Mouse (Mus musculus): ENCODE data around the gene Anapc2. TPM values are rescaled to one million over a fixed set of nuclear protein-coding genes. Genes with fewer than 3 reads are reported as not detected.
"Not testable (repeated sequence)": the region's sequence is repeated elsewhere in the genome, so short reads cannot be mapped to it uniquely, and the experiment has no call there.

The Anapc2 gene
- total RNA-seq, 1 experiment from 2014 or later = 53.1 TPM

DNA sequence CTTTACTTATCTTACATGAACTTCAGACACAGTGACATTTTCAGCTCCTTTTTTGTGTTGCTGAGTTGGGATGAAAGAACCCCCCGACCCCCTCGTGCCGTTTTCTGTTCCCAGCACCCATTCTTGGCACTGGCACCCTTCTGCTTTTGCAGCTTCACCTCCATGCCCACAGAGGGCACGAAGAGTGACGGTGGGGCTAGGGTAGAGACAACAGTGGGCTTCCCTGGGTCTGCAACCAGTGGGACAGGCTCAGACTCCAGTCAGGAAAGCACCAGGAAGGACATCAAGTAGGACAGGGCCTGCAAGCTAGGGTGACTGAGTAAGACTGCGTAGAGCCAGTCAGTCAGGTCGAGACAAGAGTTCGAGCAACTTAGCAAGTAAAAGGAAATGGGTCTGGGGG, 32.0 kb upstream of the Anapc2 start:
- ATAC-seq (replicated peaks; ENCODE audit: low read depth, poor library complexity, severe bottlenecking) = 0 out of 2 replicates have a peak, but pooled peaks have one; percentile 3

DNA sequence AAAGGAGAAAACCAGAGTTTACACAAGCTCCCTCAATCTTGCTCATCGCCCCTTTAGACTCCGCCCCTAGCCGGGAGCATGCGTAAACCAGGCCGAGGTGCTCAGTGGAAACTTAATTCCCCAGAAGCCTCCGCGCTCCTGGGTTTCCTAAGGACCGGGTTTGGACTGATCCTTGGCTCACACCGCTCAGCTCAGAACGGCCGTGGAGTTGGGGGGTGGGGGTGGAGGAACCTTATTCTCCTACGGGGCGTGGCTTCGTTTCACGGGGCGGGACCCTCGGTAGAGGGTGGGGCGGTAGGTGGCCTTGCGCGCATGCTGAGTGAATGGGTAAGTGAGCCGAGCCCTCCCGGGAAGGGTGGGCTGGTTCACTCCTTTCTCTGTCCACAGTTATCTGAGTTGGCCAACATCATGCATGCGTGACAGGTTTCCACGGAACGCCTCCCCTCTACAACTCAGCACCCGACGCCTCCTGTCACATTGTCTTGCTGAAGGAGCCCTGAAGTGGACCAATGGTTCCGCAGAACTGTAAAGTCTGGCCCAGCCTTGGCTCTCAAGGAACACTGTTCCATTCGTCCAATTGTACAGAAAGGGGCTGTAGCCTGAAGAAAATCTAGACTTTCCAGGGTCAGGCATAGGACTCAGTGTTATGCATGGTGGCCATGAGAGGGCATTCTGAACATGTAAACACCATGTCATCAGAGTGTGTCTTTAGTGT, 31.4 kb upstream of the Anapc2 start:
- ATAC-seq (replicated peaks; ENCODE audit: low read depth, poor library complexity, severe bottlenecking) = peak; percentile 71

DNA sequence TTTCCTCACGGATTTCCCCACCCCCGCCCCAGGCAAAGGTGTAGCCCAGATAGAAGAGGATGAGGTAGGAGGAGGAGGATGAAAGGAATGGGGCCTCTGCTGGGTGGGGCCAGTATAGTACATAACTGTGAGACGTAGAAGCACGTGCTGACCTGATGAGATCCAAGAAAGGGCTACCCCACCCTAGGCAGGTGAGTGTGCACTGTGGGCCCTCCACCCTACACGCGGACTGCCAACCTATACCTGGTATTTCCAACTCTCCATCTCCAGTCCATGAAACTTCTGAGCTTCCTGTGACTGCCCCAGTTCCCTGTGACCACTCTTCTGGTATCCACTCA, 30.9 kb upstream of the Anapc2 start:
- ATAC-seq (replicated peaks; ENCODE audit: low read depth, poor library complexity, severe bottlenecking) = no peak

DNA sequence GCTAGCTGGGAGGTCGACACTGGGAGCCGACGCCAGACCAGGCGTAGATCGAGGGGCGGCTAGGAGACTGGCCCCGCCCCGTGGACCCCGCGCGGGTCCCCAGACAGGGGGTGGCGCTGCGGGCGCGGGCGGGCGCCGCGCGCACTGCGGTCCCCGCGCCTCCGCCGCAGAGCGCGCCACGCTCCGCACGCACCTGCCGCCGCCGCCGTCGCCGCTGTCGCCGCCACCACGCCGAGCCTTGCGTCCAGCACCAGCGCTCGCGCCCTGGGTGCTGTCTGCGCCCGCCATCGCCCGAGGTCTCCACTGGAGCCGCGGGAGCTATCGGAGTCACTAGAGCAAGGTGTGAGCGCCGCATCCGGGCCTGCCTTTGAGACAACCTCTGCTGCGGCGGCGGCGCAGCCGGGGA, 30.2 kb upstream of the Anapc2 start, which contains the start of the genes Rnf208 and Cysrt1:
TSS of gene Rnf208 (plus strand) at position 155 of the 406 bp plus-strand sequence.
TSS of gene Cysrt1 (minus strand) at position 352 of the 406 bp plus-strand sequence.
- ATAC-seq (replicated peaks; ENCODE audit: low read depth, poor library complexity, severe bottlenecking) = no peak

DNA sequence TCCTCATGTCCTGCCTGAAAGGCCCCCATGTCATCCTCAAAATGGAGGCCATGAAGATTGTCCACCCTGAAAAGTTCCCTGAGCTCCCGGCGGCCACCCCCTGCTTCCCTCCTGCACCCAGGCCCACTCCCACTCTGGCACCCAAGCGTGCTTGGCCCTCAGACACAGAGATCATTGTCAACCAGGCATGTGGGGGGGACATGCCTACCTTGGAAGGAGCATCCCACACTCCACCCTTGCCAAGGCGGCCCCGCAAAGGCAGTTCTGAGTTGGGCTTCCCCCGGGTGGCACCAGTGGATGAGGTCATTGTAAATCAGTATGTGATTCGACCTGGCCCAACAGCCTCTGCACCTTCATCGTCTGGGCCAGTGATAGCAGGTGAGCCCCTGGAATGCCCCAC, 28.9 kb upstream of the Anapc2 start:
- ATAC-seq (replicated peaks; ENCODE audit: low read depth, poor library complexity, severe bottlenecking) = no peak

DNA sequence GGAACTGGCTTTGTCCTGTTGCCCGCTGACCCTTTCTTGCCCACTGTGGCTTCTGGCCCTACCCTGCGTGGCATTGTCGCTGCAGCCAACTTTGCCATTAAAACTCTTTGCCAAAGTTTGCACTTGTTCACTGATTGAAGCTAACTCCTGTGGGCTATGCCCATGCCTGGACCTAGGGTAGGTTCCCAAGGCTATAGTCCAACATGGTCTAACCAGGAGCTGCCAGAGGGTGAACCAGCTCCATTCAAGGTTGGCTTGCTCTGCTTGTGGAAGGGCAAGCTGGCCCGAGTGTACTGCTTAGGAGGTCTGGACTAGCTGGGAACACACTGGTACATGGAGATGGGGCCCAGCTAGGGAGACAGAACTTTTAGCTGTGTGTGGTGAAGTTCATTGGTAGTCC, 28.1 kb upstream of the Anapc2 start:
- ATAC-seq (replicated peaks; ENCODE audit: low read depth, poor library complexity, severe bottlenecking) = no peak

- ATAC-seq (replicated peaks; ENCODE audit: low read depth, poor library complexity, severe bottlenecking) = no peak
Measured at GRCm38 (mm10) chr2:25246183-25247072, 25.9 kb upstream of the Anapc2 start, which contains the start of gene AL732309.1. TSS of gene AL732309.1 (minus strand) at chr2:25246863.

- no peak for ATAC-seq (replicated peaks; ENCODE audit: low read depth, poor library complexity, severe bottlenecking)
Measured at GRCm38 (mm10) chr2:25252331-25252730, 19.9 kb upstream of the Anapc2 start.

GRCm38 (mm10) chr2:25255284-25255779, 16.9 kb upstream of the Anapc2 start, which contains the start of gene Tmem203:
TSS of gene Tmem203 (plus strand) at chr2:25255439.
- peak; percentile 83 for ATAC-seq (replicated peaks; ENCODE audit: low read depth, poor library complexity, severe bottlenecking)

- peak; percentile 66 for ATAC-seq (replicated peaks; ENCODE audit: low read depth, poor library complexity, severe bottlenecking)
Measured at GRCm38 (mm10) chr2:25256443-25257109, 15.7 kb upstream of the Anapc2 start.

DNA sequence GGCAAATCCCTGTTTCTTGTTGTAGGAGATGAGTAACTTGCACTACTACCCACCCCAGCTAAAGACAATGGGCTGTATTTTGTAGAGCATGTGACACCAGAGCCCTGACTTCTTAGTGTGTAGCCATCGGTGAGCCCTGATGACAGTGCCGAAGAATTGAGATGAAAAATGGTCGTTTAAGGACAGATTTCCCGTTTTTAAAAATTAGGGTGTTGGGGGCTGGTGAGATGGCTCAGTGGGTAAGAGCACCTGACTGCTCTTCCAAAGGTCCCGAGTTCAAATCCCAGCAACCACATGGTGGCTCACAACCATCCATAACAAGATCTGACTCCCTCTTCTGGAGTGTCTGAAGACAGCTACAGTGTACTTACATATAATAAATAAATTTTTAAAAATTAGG, 15.0 kb upstream of the Anapc2 start:
- ATAC-seq (replicated peaks; ENCODE audit: low read depth, poor library complexity, severe bottlenecking) = not testable (repeated sequence)

DNA sequence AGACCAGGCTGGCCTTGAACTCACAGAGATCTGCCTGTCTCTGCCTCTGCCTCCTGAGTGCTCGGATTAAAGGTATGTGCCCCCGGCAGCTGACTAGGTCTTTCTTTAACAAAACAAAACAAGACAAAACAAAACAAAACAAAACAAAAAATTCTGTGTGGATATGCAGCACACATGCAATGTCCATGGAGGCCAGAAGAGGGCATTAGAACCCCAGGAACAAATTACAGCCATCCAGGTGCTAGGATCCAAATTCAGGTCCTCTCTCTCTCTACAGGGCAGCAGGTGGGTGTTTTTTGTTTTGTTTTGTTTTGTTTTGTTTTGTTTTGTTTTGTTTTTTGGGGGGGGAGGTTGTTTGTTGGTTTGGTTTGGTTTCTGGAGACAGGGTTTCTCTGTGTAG, 13.4 kb upstream of the Anapc2 start:
- ATAC-seq (replicated peaks; ENCODE audit: low read depth, poor library complexity, severe bottlenecking) = no peak

DNA sequence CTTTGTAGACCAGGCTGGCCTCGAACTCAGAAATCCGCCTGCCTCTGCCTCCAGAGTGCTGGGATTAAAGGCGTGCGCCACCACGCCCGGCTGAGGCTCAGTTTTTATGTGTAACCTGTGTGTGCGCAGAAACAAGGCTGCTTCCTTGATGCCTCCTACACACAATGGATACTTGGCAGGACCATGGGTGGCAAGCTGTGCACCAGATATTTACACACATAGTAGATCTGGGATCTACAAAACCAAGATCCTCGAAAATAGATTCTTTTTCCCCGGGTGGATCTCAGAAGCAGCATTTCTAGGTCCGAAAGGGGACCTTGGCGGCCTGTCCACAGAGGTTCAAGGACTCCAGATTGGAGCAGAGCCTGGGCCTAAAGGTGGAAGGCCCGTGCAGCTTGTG, 10.4 kb upstream of the Anapc2 start:
- no peak for ATAC-seq (replicated peaks; ENCODE audit: low read depth, poor library complexity, severe bottlenecking)

- ATAC-seq (replicated peaks; ENCODE audit: low read depth, poor library complexity, severe bottlenecking) = peak; percentile 97
Measured at GRCm38 (mm10) chr2:25262291-25262767, 9.9 kb upstream of the Anapc2 start, which contains the start of gene Tprn. TSS of gene Tprn (plus strand) at chr2:25262618.

DNA sequence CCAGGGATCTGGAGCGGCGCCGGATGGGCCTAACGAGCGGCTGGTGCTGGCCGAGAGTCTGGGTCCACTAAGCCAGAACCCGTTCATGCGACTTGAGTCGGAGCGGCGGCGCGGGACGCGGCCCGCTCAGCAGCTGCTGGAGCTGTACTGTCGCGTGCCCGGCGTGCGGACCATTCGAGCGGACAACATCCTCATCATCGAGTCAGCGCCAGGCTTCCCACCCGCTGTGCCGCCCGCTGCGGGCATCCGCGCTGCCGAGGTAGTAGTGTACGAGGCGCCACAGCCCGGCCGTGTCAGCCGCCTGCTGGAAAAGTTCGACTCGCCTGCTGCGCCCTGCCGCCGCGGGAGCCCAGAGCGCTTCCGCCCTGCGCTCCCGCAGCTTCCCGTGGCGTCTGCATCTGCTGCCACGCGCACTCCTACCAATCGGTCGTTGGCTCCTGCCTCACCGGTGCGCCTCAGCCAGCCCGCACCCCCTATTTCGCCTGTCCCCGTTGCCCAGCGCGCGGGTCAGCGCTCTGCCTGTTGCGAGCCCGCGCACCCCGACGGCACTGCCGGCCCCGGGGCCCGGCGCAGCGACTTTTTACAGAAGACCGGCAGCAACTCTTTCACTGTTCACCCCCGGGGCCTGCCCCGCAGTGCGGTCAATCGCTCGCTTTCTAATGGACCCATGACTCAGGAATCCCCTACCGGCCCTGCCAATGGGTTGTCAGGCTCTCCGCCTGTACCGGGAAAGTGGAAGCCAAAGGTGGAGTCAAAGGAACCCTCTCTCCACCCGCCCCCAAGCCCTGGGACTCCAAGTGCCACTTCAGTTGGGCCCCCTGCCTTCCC, 9.3 kb upstream of the Anapc2 start:
- ATAC-seq (replicated peaks; ENCODE audit: low read depth, poor library complexity, severe bottlenecking) = 0 out of 2 replicates have a peak, but pooled peaks have one; percentile 9

DNA sequence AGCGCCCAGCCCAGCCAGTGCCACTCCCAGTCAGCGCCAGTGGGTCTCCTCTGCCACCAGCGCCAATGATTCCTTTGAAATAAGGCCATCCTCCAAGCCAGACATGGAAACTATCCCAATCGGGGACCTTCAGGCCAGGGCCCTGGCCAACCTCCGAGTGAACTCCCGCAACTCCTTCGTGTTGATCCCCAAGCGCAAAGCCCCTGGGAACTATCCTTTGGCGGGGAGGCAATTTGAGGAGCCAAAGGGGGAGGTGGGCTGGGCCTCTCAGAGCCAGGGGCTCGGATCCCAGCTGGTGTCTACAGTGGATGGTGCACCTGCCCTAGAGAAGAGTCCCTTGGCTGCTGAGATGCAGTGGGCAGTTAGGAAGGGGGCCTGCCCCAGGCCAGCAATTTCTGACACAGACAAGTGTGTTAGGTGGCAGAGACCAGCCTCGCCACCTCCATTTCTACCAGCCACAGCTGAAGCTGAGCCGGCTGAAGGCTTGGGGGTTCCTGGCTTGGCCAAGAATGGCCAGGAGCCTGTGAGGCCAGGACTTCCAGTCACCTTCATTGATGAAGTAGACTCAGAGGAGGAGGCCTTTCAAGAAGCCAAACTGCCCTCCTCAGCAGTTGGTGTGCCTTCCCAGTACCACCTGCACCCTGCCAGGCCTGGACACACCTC, 8.5 kb upstream of the Anapc2 start:
- no peak for ATAC-seq (replicated peaks; ENCODE audit: low read depth, poor library complexity, severe bottlenecking)

DNA sequence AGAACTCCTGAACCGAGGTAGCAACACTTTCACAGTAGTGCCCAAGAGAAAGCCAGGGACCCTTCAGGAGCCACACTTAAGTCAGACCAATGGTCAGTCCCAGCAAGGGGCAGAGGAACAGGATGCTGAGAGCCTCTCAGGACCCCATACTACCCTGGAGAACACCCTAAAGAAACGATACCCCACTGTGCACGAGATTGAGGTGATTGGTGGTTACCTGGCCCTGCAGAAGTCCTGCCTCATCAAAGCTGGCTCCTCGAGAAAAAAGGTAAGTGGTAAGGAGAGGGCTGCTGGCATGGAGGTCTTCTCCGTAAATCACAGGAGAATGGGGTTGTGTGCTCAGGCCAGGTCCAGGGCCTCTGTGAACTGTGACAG, 8.0 kb upstream of the Anapc2 start:
- no peak for ATAC-seq (replicated peaks; ENCODE audit: low read depth, poor library complexity, severe bottlenecking)

DNA sequence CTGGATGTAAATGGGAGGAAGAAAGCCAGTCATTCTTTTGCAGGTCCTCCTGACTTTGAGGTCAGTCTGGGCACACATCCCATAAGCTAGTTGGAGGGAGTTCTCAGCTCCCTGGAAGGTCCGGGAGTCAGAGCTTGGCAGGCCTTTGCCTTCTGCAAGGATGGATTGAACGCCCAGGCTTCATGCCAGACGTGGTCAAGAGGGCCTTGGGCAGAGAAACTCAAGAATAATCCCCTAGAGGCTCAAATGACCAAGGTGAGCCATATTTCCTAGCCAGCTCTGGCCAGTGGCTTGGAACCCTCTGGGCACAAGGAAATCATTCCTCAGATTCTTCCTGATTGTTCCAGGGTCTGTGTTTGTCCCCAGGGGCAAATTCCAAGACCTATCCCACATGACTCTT, 7.4 kb upstream of the Anapc2 start:
- no peak for ATAC-seq (replicated peaks; ENCODE audit: low read depth, poor library complexity, severe bottlenecking)
